Mouse (Mus musculus) ES-E14 (cell line): ENCODE measurements at regions not wholly inside any gene's neighbourhood (a gene's known extent, or its start where the extent isn't known, plus 50 kb on each side); places are given as distances from the start of the nearest gene placed in this dataset.

Source experiments
- DNase-seq: peaks from one replicate; pipeline ENCODE4 v3.0.0-alpha.2; 2013; ENCODE audit warnings: low read depth, low spot score
- H3K27ac ChIP-seq: 2 replicates; pipeline ENCODE4 v1.5.1; 2012; ENCODE audit warnings: low read depth, mild to moderate bottlenecking, low read length, moderate library complexity, mixed read lengths; ENCODE audit not compliant: poor library complexity, insufficient read depth, severe bottlenecking
- H3K36me3 ChIP-seq: 2 replicates; pipeline ENCODE4 v1.6.1; 2012; ENCODE audit warnings: mild to moderate bottlenecking, low read length, moderate library complexity, mixed read lengths; ENCODE audit not compliant: control insufficient read depth, poor library complexity, insufficient read depth, severe bottlenecking
- H3K4me1 ChIP-seq, 2 experiments: fragments of 150-350 bp in 1 of 2; sonication (generic) in 1 of 2; 2 replicates each; pipeline ENCODE4 v1.6.1; 2012; ENCODE audit warnings: low read length in 2 of 2, mild to moderate bottlenecking in 1 of 2, mixed read lengths in 1 of 2; ENCODE audit not compliant: control insufficient read depth in 2 of 2, insufficient read depth in 2 of 2, poor library complexity in 1 of 2
- H3K4me3 ChIP-seq, 2 experiments: fragments of 150-350 bp in 1 of 2; sonication (generic) in 1 of 2; 2 replicates each; pipeline ENCODE4 v1.5.1; 2012; ENCODE audit warnings: low read length in 2 of 2, low read depth in 1 of 2, mild to moderate bottlenecking in 1 of 2, mixed read lengths in 1 of 2; ENCODE audit not compliant: insufficient read depth in 1 of 2, poor library complexity in 1 of 2, severe bottlenecking in 1 of 2
- H3K9ac ChIP-seq: 2 replicates; pipeline ENCODE4 v1.6.1; 2012; ENCODE audit warnings: low read depth, mild to moderate bottlenecking, low read length, mixed read lengths; ENCODE audit not compliant: poor library complexity, insufficient read depth, severe bottlenecking
- H3K9me3 ChIP-seq: fragments of 150-350 bp; sonication (generic); 2 replicates; pipeline ENCODE4 v1.6.1; 2012; ENCODE audit warnings: low read depth, mild to moderate bottlenecking, low read length; ENCODE audit not compliant: control insufficient read depth, insufficient read depth
- CHD2 ChIP-seq: IDR thresholded peaks from 2 replicates; pipeline ENCODE4 v1.6.1; 2014; ENCODE audit warnings: mild to moderate bottlenecking, low read depth, low read length, inconsistent platforms
- HCFC1 ChIP-seq: IDR thresholded peaks from 2 replicates; pipeline ENCODE4 v1.6.1; 2012; ENCODE audit warnings: low read length, inconsistent platforms, borderline replicate concordance; ENCODE audit not compliant: insufficient read depth
- MAFK ChIP-seq: IDR thresholded peaks from 2 replicates; pipeline ENCODE4 v1.6.1; 2014; ENCODE audit warnings: mild to moderate bottlenecking, low read depth, low read length, inconsistent platforms; ENCODE audit not compliant: insufficient read depth
- ZC3H11A ChIP-seq: IDR thresholded peaks from 2 replicates; pipeline ENCODE4 v1.6.1; 2012; ENCODE audit warnings: low read depth, mild to moderate bottlenecking, inconsistent platforms, low read length, borderline replicate concordance
- ZNF384 ChIP-seq: IDR thresholded peaks from 2 replicates; pipeline ENCODE4 v1.6.1; 2012; ENCODE audit warnings: low read depth, low read length, inconsistent platforms
- in situ Hi-C, 2 experiments: fragments of 600-800 bp; cut with MboI; formaldehyde crosslinking; loops; one replicate each; pipeline ENCODE4 v1.15.1; 2025; ENCODE audit warnings: low sequenced_read_pairs in 2 of 2, inconsistent platforms in 1 of 2; ENCODE audit not compliant: unreplicated experiment in 2 of 2

- in situ Hi-C loops, result no loop called here
- Histone ChIP-seq H3K4me1 (no peaks in the 10 kb centered on the region), H3K9ac (no peak overlapping the region), H3K4me3 (no peak overlapping the region), H3K36me3 (no peaks in the 10 kb centered on the region), H3K9me3 (no peaks in the 10 kb centered on the region), H3K27ac (no peak overlapping the region)
- no peak for DNase-seq
- TF ChIP-seq MAFK, result no peak
- no peak for TF ChIP-seq ZC3H11A
- TF ChIP-seq HCFC1, result no peak
- TF ChIP-seq ZNF384, result no peak
- TF ChIP-seq CHD2, result no peak
Observed at GRCm38 (mm10) chr2:19796790-19797189, 112.8 kb upstream of the Etl4 start.
